ENCODE assay signal across 15 mouse cellular contexts in the genomic region with DNA sequence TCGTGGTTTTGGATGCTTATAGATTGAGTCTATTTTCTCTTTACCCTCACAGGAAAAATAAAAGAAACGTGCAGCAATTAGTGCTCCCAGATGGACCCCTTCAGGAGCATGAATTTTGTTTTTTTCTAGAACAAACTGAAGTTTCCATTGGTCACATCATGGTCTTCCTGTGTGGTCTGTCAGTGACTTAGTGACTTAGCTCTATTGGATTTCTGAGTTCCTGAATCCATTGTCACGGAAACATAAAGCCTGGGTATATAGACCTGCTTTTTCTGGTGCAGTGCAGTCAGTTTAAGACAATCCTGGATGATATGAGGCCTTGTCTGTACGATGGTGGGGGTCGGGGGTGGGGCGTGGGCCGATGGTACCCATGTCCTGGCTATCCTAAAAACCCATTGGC.
"Had no signal": no experiment of that assay in that cellular context is flagged by ENCODE, and none has a peak within 500 bp of the region (broad histone marks: within the 10 kb centered on the region; RNA-seq: fewer than 3 reads in every experiment).

No protein-coding gene starts in this region.

- H3K9me3 ChIP-seq: neural tube, embryonic 15.5 days; stomach, embryonic 15.5 days had no signal

- H3K27ac ChIP-seq: neural tube, embryonic 15.5 days; stomach, embryonic 15.5 days; stomach, postnatal 0 days had no signal

- DNase-seq: retina, postnatal 1 day; right cerebral cortex, adult 18-20 months; right cerebral cortex, postnatal 14 days; right cerebral cortex, postnatal 25 days; right cerebral cortex, postnatal 4 days; spleen, adult 18-20 months; thymus, adult 18-20 months; thymus, adult 2 months; thymus, postnatal 14 days; thymus, postnatal 25 days; thymus, postnatal 36 days; thymus, postnatal 4 days had no signal

- H3K27me3 ChIP-seq: neural tube, embryonic 15.5 days; stomach, embryonic 15.5 days had no signal

- H3K9ac ChIP-seq: neural tube, embryonic 15.5 days; stomach, embryonic 15.5 days had no signal

- H3K36me3 ChIP-seq: stomach, embryonic 15.5 days had no signal

- H3K4me2 ChIP-seq: neural tube, embryonic 15.5 days; stomach, embryonic 15.5 days had no signal

- H3K4me3 ChIP-seq: neural tube, embryonic 15.5 days; stomach, embryonic 15.5 days had no signal
